Mouse (Mus musculus) olfactory bulb, adult 2 months (tissue): ENCODE data around the gene Zfp219.

ENCODE experiments used
- CTCF ChIP-seq: fragments of 200-500 bp; IDR thresholded peaks from 2 replicates; pipeline ENCODE4 v1.5.1; 2012; ENCODE audit warnings: low read depth, mild to moderate bottlenecking, low read length, moderate library complexity; ENCODE audit not compliant: insufficient read depth
- POLR2A ChIP-seq: fragments of 200-500 bp; IDR thresholded peaks from 2 replicates; pipeline ENCODE4 v1.6.1; 2012; ENCODE audit warnings: mild to moderate bottlenecking, low read depth, low read length, moderate library complexity; ENCODE audit not compliant: insufficient read depth

GRCm38 (mm10) chr14:52024133-52024532 lies 3.6 kb upstream of the Zfp219 start:
- TF ChIP-seq CTCF (no peak), POLR2A (no peak)
